Mouse (Mus musculus) embryonic facial prominence, embryonic 14.5 days (tissue): ENCODE data around the gene Rnase1. TPM values are rescaled to one million over a fixed set of nuclear protein-coding genes. Genes with fewer than 3 reads are reported as not detected.

Source experiments
- ATAC-seq: fragments of 200-750 bp; cut with Nextera tagmentation; 2 replicates; pipeline ENCODE4 v1.8.0; 2017; ENCODE audit warnings: low read depth, moderate number of reproducible peaks, moderate TSS enrichment
- DNase-seq: peaks from one replicate; pipeline ENCODE4 v3.0.0-alpha.2; 2015; ENCODE audit warnings: low spot score
- H3K27ac ChIP-seq: fragments of 300-500 bp; sonication (generic); replicated peaks from 2 replicates; pipeline ENCODE4 v1.5.1; 2014; ENCODE audit warnings: low read depth, mild to moderate bottlenecking, low read length, moderate library complexity
- H3K27me3 ChIP-seq: fragments of 300-500 bp; sonication (generic); replicated peaks from 2 replicates; pipeline ENCODE4 v1.6.1; 2014; ENCODE audit warnings: low read length; ENCODE audit not compliant: control insufficient read depth, insufficient read depth
- H3K36me3 ChIP-seq: fragments of 300-500 bp; sonication (generic); 2 replicates; pipeline ENCODE4 v1.6.1; 2014; ENCODE audit warnings: low read length, mixed read lengths; ENCODE audit not compliant: control insufficient read depth, insufficient read depth
- H3K4me1 ChIP-seq: fragments of 300-500 bp; sonication (generic); 2 replicates; pipeline ENCODE4 v1.6.1; 2014; ENCODE audit warnings: antibody characterized with exemption, low read length; ENCODE audit not compliant: control insufficient read depth, insufficient read depth
- H3K4me2 ChIP-seq: fragments of 300-500 bp; sonication (generic); 2 replicates; pipeline ENCODE4 v1.6.1; 2014; ENCODE audit warnings: low read depth, mild to moderate bottlenecking, low read length, moderate library complexity, mixed read lengths
- H3K4me3 ChIP-seq: fragments of 300-500 bp; sonication (generic); 2 replicates; pipeline ENCODE4 v1.5.1; 2014; ENCODE audit warnings: low read depth, mild to moderate bottlenecking, low read length
- H3K9ac ChIP-seq: fragments of 300-500 bp; sonication (generic); 2 replicates; pipeline ENCODE4 v1.6.1; 2014; ENCODE audit warnings: low read depth, mild to moderate bottlenecking, low read length, moderate library complexity, mixed read lengths
- H3K9me3 ChIP-seq: fragments of 300-500 bp; sonication (generic); 2 replicates; pipeline ENCODE4 v1.6.1; 2016; ENCODE audit warnings: low read length; ENCODE audit not compliant: control insufficient read depth
- WGBS: fragments of 180-500 bp; shearing (Covaris S2); extraction: QIAGEN DNeasy Blood & Tissue Kit; methylation state at CpG from one replicate; pipeline ENCODE4 v1.1.7; 2014; 5-methylcytosine and 5-hydroxymethylcytosine counted together
- polyA plus RNA-seq: library from polyadenylated mRNA; unstranded; fragments of >200 nt; fragmentation: Nextera tagmentation; extraction: Ambion mirVana; gene quantifications from 2 replicates; pipeline ENCODE4 v1.2.1, GENCODE M21; 2014

The Rnase1 gene
- polyA plus RNA-seq, 1 experiment from 2014 or later: 1.1 TPM

DNA sequence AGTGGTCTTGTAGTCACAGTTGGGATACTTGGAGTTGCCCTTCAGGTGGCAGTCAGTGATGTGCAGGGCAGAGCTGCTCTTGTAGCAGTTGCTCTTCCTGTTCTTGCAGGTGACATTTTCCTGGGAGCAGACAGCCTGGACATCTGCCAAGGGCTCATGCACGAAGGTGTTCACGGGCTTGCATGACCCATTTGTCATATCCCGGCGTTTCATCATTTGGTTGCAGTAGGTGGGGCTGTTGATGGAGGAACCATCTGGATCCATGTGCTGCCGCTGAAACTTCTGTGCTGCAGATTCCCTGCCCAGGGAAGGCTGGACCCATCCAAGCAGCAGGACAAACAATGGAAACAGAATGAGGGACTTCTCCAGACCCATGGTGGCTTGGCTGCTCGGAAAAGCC lies 1.1 kb downstream of the Rnase1 start:
- Histone ChIP-seq H3K9ac (no peak overlapping the region), H3K4me3 (no peak overlapping the region), H3K27ac (no peak overlapping the region), H3K4me1 (no peaks in the 10 kb centered on the region), H3K27me3 (no peaks in the 10 kb centered on the region), H3K4me2 (no peak overlapping the region), H3K9me3 (no peaks in the 10 kb centered on the region), H3K36me3 (no peaks in the 10 kb centered on the region)
- no peak for ATAC-seq
- peak; percentile 45 for DNase-seq
- 77% methylated on average over 6 of the region's 6 CpGs for WGBS

DNA sequence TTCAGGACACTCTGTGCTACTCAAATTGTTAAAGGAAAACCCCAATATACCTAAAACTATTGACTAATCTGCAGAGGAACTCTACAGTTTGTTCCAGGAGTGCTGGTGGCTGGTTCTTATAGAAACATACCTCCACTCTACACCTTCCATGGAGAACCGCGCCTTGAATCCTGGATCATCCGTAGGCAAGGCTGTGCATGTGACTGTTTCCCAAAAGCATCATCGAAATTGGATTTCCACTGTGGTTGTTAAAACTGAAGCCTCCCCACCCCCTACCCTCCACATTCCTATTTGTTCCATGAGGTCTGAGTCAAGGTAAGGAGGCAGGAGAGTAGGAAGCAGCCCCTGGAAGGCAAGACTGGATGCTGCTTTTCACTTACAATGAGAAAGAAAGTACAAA lies 2.1 kb downstream of the Rnase1 start:
- 88% methylated on average over 4 of the region's 4 CpGs for WGBS
- ATAC-seq (no peak), DNase-seq (no peak)
- Histone ChIP-seq H3K4me1 (no peaks in the 10 kb centered on the region), H3K4me3 (no peak overlapping the region), H3K4me2 (no peak overlapping the region), H3K27ac (no peak overlapping the region), H3K9ac (no peak overlapping the region), H3K36me3 (no peaks in the 10 kb centered on the region), H3K27me3 (no peaks in the 10 kb centered on the region), H3K9me3 (no peaks in the 10 kb centered on the region)

DNA sequence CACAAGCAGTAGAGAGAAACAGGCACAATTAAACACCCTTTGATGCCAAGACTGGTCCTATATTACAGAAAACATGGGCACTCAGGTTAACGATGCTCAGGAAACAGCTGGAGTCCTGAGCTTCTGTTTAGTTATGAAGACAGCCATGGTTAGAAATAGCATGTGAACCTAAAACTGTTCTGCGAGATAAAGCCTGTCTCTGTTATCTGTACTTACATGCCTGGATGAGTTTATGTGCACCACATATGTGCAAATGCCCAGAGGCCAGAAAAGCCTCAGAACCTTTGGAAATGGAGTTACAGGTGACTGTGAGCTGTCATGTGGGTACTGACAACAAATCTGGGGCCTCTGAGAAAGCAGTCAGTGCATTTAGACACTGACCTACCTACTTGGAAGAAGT lies 2.6 kb downstream of the Rnase1 start:
- Histone ChIP-seq H3K4me3 (no peak overlapping the region), H3K4me2 (no peak overlapping the region), H3K27ac (no peak overlapping the region), H3K36me3 (no peaks in the 10 kb centered on the region), H3K9ac (no peak overlapping the region), H3K9me3 (no peaks in the 10 kb centered on the region), H3K27me3 (no peaks in the 10 kb centered on the region), H3K4me1 (no peaks in the 10 kb centered on the region)
- no peak for DNase-seq
- no peak for ATAC-seq
- 83% methylated on average over 2 of the region's 2 CpGs for WGBS

DNA sequence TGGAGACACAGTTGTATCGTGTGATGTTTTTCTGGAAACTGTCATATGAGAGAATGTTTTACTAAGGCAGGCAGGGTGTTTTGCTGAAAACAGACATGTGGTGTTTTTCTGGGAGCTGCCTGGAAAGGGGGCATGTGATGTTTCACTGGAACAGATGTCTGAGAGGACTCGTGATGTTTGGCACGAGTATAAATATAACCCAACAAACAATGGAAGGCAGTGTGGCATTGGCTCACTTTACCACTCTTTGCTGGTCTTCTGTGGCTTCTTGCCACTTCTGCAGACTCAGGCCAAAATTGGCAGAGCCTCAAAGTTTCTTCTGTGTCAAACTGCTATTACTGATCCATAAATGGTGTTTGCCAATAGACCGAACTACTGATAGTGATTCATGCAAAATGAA lies 3.3 kb downstream of the Rnase1 start:
- Histone ChIP-seq H3K27me3 (no peaks in the 10 kb centered on the region), H3K4me2 (no peak overlapping the region), H3K27ac (no peak overlapping the region), H3K9ac (no peak overlapping the region), H3K9me3 (no peaks in the 10 kb centered on the region), H3K4me3 (no peak overlapping the region), H3K36me3 (no peaks in the 10 kb centered on the region), H3K4me1 (no peaks in the 10 kb centered on the region)
- WGBS: 58% methylated on average over 4 of the region's 4 CpGs
- DNase-seq: no peak
- no peak for ATAC-seq

DNA sequence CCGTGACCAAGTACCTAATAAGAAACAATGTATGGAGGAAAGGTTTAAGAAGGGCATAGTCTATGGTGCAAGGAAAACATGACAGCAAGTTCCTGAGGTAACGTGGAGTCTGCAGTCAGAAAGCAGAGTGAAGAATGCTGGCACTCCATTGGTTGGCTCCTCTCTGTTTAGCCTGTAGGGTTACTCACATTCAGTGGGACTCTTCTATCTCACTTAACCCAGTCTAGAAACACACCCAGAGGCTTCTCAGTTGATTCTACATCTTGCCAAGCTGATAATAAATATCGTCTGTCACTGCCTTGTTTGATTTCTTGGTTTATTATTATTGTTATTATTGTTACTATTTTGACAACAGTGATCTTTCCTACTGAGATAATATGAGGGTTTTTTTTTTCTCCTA lies 4.0 kb downstream of the Rnase1 start:
- DNase-seq: no peak

DNA sequence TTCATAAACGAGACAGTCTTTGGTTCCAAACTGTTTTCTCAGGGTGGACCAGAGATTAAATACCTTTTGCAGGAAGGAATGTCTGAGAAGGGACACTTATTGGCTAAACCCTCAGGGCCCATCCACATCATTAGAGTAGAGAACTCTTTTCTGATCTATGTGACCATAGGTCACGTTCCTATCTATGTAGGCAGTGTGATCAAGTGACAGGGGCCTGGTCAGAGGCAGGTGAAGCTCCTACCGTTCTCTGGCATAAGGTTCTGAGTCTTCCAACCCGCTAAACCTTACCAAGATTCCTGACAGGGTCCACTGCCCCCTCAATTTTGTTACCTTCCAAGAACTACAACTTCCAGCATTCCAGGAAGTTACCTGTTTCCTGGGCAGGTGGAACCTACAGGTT lies 4.5 kb downstream of the Rnase1 start:
- H3K27me3 ChIP-seq: no peaks in the 10 kb centered on the region
- no peak overlapping the region for H3K4me2 ChIP-seq
- no peak for ATAC-seq
- H3K4me3 ChIP-seq: no peak overlapping the region
- H3K9me3 ChIP-seq: no peaks in the 10 kb centered on the region
- no peak overlapping the region for H3K9ac ChIP-seq
- no peaks in the 10 kb centered on the region for H3K36me3 ChIP-seq
- H3K27ac ChIP-seq: no peak overlapping the region
- 88% methylated on average over 4 of the region's 4 CpGs for WGBS
- DNase-seq: no peak
- H3K4me1 ChIP-seq: no peaks in the 10 kb centered on the region

More for the DNA sequence above, 4.0 kb downstream of the Rnase1 start:
- no peak for ATAC-seq
- Histone ChIP-seq H3K4me3 (no peak overlapping the region), H3K4me1 (no peaks in the 10 kb centered on the region), H3K36me3 (no peaks in the 10 kb centered on the region), H3K9ac (no peak overlapping the region), H3K27ac (no peak overlapping the region), H3K4me2 (no peak overlapping the region), H3K9me3 (no peaks in the 10 kb centered on the region), H3K27me3 (no peaks in the 10 kb centered on the region)
- WGBS: 83% methylated on average over 3 of the region's 3 CpGs

DNA sequence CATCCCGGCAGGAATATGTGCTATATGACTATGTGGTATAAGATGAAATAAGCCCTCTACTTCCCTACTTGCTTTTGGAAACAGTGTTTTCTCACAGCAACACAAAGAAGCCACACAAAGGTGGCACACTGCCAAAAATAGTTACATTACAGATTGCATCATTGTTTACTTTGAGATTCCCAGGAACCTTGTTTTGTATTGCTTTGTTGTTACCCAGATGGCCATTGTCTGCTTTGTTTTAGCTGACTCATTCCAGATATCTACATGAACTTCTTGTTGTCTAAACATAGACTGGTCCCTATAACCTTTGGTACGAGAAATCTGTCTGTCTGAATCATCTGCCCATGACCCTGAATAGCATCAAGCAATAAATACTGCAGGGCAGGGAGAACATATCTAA lies 6.2 kb downstream of the Rnase1 start:
- WGBS: 78% methylated on average over 2 of the region's 2 CpGs
- Histone ChIP-seq H3K4me2 (no peak overlapping the region), H3K36me3 (no peaks in the 10 kb centered on the region), H3K27ac (no peak overlapping the region), H3K4me1 (no peaks in the 10 kb centered on the region), H3K4me3 (no peak overlapping the region), H3K27me3 (no peaks in the 10 kb centered on the region), H3K9me3 (no peaks in the 10 kb centered on the region), H3K9ac (no peak overlapping the region)
- DNase-seq: no peak
- no peak for ATAC-seq

DNA sequence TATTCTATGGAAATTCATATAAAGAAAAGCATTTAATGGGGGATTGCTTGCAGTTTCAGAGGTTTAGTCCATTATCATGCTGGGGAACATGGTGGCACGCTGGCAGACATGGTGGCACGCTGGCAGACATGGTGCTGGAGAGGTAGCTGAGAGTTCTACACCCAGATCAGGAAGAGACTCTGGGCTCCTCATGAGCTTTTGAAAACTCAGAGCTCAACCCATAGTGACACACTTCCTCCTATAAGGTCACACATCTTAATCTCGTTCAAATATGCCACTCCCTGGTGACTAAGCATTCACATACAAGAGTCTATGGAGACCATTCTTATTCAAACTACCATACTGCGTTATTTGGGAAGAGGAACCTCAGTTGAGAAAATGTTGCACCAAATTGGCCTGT lies 14.2 kb downstream of the Rnase1 start:
- no peak overlapping the region for H3K27ac ChIP-seq
- H3K4me1 ChIP-seq: no peaks in the 10 kb centered on the region
- H3K4me2 ChIP-seq: no peak overlapping the region
- no peaks in the 10 kb centered on the region for H3K9me3 ChIP-seq
- no peaks in the 10 kb centered on the region for H3K27me3 ChIP-seq
- 91% methylated on average over 4 of the region's 4 CpGs for WGBS
- no peaks in the 10 kb centered on the region for H3K36me3 ChIP-seq
- H3K4me3 ChIP-seq: no peak overlapping the region
- ATAC-seq: no peak
- H3K9ac ChIP-seq: no peak overlapping the region
- DNase-seq: no peak

DNA sequence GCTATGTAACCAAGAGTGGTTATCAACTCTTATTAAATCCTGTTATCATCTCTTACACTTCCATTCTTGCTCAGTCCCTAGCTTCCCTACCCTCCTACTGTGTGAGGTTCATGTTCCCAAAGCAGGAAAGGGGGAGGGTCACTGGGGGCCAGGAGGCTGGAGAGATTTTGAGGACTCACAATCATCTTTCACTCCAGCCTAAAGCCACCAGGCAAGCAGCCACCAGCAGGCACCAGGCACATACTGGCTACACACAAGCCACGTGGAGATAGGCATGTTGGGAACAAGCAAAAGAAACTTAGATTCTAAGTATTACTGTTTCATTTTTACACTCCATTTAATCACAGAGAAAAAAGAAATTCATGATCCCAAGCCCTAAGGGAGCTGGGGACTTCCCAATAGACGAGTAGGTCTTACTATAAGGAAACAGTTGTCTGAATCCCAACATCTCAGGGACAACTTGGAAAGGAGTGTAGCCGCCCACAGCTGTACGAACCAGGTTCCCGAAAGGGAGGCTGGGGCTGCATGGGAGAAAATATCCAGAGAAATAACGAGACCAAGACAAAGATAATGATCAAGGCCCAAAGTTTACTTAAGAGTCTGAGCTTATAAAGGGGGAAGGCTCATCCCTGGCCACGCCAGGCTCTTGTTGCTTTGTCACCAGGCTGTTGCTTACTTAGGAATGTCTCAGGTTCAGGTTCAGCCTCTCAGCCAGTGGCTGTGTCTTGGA lies 15.3 kb downstream of the Rnase1 start:
- Histone ChIP-seq H3K36me3 (no peaks in the 10 kb centered on the region), H3K27me3 (no peaks in the 10 kb centered on the region), H3K27ac (no peak overlapping the region), H3K4me2 (no peak overlapping the region), H3K4me1 (no peaks in the 10 kb centered on the region), H3K4me3 (no peak overlapping the region), H3K9me3 (no peaks in the 10 kb centered on the region), H3K9ac (no peak overlapping the region)
- WGBS: 74% methylated on average over 7 of the region's 7 CpGs
- ATAC-seq (no peak), DNase-seq (no peak)
